Mouse (Mus musculus): ENCODE data around the gene Stac3. TPM values are rescaled to one million over a fixed set of nuclear protein-coding genes. Genes with fewer than 3 reads are reported as not detected.

Stac3 gene
- polyA plus RNA-seq, 1 experiment, result 3.0 TPM

DNA sequence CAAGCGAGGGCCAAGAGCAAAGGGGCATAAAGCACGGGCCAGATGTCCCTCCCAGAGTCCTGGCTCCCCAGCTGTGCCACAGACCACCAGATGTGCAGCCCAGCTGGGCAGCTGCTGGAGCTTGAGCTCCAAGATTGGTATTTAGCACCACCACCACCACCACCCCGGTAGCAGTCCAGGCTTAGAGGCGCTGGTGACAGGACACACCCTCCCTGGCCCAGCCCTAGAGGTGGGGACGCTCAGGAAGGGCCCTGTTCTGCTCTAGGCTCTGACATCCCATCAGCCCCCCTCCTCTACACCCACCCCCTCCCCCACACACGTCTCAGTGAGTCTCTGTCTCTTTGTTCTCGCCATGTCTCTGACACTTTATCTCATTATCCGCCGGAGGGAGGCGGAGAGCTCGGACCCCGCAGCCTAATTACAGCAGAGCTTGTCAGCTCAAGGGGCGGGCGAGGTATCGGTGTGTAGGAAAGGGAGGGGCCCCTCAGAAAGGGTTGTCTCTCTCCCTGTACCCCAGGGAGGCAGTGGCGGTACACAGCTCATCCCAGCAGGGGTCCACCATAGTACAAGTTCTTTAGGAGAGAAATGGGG lies 12.1 kb downstream of the Stac3 start:
- WGBS, result 9% methylated on average over 16 of the region's 16 CpGs

DNA sequence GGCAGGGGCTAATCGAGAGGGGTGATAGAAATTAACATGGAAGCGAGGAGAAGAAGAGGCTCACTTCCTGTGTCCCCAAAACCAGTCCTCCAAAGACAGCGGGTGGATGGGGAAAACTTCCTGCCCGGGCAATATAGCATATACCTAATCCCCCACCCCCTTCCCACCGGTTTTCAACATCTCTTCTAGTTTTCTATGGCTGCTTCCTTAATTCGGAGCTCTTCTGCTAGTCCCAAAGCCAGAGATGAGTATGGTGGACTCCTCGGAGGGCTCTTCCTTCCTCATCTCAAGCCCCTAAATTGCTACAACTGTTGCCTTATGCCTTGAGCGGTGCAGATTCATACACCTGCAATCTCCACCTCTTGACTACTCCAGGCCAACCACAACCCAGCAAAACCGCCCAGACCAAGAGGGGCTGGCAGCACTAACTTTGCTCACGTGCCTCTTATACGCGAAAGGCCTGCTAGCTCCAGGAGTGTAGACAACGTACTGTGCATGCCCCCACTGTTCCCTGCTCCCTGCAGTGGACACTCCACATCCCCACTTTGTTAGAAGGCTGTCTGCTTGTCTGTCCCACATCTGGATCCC lies 12.7 kb downstream of the Stac3 start:
- 28% methylated on average over 13 of the region's 13 CpGs for WGBS
- Histone ChIP-seq H3K4me1 (ENCODE audit: control insufficient read depth, insufficient read depth, low read length) (peaks cover 12% of the 10 kb centered on the region; the same call in 1 of the 2 replicates), H3K27ac (ENCODE audit: insufficient read depth, low read depth, low read length) (no peak overlapping the region), H3K36me3 (ENCODE audit: control insufficient read depth, insufficient read depth, low read length) (0 out of 2 replicates have a peak, but pooled peaks cover 1% of the 10 kb centered on the region), H3K27me3 (replicated peaks; ENCODE audit: control insufficient read depth, insufficient read depth, low read length) (0 out of 2 replicates have a peak, but pooled peaks cover 1% of the 10 kb centered on the region), H3K4me3 (ENCODE audit: insufficient read depth, low read depth, low read length) (no peak overlapping the region)
- no peak for TF ChIP-seq CTCF (conservative IDR thresholded peaks at IDR 0.05; ENCODE audit: insufficient read depth, insufficient read length, low read depth, low read length)
- DNase-seq, result no peak

More for the DNA sequence above, 12.1 kb downstream of the Stac3 start:
- no peak for DNase-seq
- 0 out of 2 replicates have a peak, but pooled peaks cover under 1% of the 10 kb centered on the region for H3K36me3 ChIP-seq (ENCODE audit: control insufficient read depth, insufficient read depth, low read length)
- H3K27me3 ChIP-seq (replicated peaks; ENCODE audit: control insufficient read depth, insufficient read depth, low read length), result 0 out of 2 replicates have a peak, but pooled peaks cover 1% of the 10 kb centered on the region
- H3K4me3 ChIP-seq (ENCODE audit: insufficient read depth, low read depth, low read length), result no peak overlapping the region
- TF ChIP-seq CTCF (conservative IDR thresholded peaks at IDR 0.05; ENCODE audit: insufficient read depth, insufficient read length, low read depth, low read length) (no peak), POLR2A (IDR thresholded peaks at IDR 0.05; ENCODE audit: low read depth, low read length) (no peak)
- no peak overlapping the region for H3K27ac ChIP-seq (ENCODE audit: insufficient read depth, low read depth, low read length)
- H3K4me1 ChIP-seq (ENCODE audit: control insufficient read depth, insufficient read depth, low read length), result peaks cover 12% of the 10 kb centered on the region; the same call in 1 of the 2 replicates

DNA sequence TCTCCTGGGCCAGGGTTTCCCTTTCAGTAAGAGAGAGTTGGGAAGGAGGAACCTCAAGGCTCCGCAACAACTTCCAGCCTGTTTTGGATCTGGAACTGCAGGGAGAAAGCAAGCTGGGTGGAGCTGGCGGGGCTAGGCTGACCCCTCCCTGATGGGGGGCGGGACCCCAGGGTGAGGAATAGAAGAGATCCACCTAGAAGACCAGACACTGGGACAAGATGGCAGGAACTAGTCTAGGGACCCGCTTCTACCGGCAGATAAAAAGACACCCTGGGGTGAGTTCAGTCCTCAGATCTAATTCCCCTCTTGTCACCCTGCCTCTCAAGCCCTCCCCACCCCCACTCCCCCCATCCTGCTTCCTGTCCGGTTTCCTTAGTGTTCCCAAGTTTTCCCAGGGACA lies 13.3 kb downstream of the Stac3 start, which contains the start of gene Ndufa4l2:
Ndufa4l2 (plus strand) TSS at position 204 of the 400 bp plus-strand sequence.
- no peak for TF ChIP-seq CTCF (conservative IDR thresholded peaks at IDR 0.05; ENCODE audit: insufficient read depth, insufficient read length, low read depth, low read length)
- TF ChIP-seq POLR2A (IDR thresholded peaks at IDR 0.05; ENCODE audit: low read depth, low read length), result no peak
- H3K27ac ChIP-seq (ENCODE audit: insufficient read depth, low read depth, low read length), result peak within 1 kb of the TSS; percentile 70; the same call in 1 of the 2 replicates
- H3K4me3 ChIP-seq (ENCODE audit: insufficient read depth, low read depth, low read length), result peak within 1 kb of the TSS; percentile 42
- 22% methylated on average over 6 of the region's 6 CpGs for WGBS
- 0 out of 2 replicates have a peak, but pooled peaks cover 1% of the 10 kb centered on the region for H3K36me3 ChIP-seq (ENCODE audit: control insufficient read depth, insufficient read depth, low read length)
- peaks cover 12% of the 10 kb centered on the region; the same call in 1 of the 2 replicates for H3K4me1 ChIP-seq (ENCODE audit: control insufficient read depth, insufficient read depth, low read length)
- H3K27me3 ChIP-seq (replicated peaks; ENCODE audit: control insufficient read depth, insufficient read depth, low read length), result 0 out of 2 replicates have a peak, but pooled peaks cover 1% of the 10 kb centered on the region
- DNase-seq, result no peak

DNA sequence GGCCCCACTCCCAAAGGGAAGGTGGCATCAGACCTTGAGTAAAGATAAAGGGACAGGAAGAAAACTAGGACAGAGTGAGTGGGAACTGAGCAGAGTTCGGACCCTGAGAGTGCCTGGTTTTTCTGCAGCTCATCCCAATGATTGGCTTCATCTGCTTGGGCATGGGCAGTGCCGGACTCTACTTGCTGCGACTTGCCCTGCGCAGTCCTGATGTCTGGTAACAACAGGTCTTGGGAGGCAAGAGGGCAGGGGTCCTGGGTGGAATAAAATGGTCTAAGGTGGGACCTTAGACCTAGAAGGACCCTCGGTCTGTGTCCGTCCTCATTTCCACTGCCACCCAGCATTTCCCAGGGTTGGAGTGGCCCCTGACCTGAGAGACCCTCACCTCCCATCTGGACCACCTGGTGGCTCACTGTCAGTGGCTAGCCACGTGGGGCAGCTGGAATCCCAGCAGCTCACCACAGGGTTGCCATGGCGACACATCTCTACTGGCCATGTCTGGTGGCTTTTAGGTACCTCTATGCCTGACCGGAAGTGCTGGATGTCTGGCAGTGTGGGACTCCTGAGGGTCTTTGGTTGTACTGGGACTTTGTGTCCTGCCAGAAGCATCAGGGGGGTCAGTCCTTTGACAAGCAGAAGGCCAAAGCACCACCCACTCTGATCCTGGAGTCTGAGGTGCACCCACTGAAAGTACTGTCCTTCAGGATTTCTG lies 13.9 kb downstream of the Stac3 start:
- WGBS, result 49% methylated on average over 9 of the region's 9 CpGs
- peaks cover 12% of the 10 kb centered on the region; the same call in 1 of the 2 replicates for H3K4me1 ChIP-seq (ENCODE audit: control insufficient read depth, insufficient read depth, low read length)
- H3K27ac ChIP-seq (ENCODE audit: insufficient read depth, low read depth, low read length), result peak overlapping the region; percentile 70; the same call in 1 of the 2 replicates
- no peak for TF ChIP-seq POLR2A (IDR thresholded peaks at IDR 0.05; ENCODE audit: low read depth, low read length)
- no peak for TF ChIP-seq CTCF (conservative IDR thresholded peaks at IDR 0.05; ENCODE audit: insufficient read depth, insufficient read length, low read depth, low read length)
- 0 out of 2 replicates have a peak, but pooled peaks cover 1% of the 10 kb centered on the region for H3K36me3 ChIP-seq (ENCODE audit: control insufficient read depth, insufficient read depth, low read length)
- no peak for DNase-seq
- H3K4me3 ChIP-seq (ENCODE audit: insufficient read depth, low read depth, low read length), result peak overlapping the region; percentile 42
- H3K27me3 ChIP-seq (replicated peaks; ENCODE audit: control insufficient read depth, insufficient read depth, low read length), result 0 out of 2 replicates have a peak, but pooled peaks cover 1% of the 10 kb centered on the region

DNA sequence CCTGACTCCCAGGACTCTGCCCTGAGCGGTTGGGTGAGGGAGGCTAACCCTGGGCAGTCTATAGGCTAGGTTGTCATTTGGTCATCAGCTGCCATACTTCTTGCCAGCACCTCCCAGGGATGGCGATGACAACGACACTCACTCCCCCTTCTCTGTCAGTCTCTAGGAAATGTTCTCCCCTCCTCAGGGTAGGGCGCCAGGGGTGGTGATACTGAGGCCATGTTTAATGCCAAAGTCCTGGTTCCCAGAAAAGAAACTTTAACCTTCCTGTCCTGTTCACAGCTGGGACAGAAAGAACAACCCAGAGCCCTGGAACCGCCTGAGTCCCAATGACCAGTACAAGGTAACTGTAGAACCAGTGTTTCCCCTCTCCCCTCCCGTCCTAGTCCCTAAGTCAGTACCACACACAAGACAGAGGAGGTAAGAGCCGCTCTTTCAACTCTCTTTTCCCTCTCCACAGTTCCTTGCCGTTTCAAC lies 14.5 kb downstream of the Stac3 start:
- Histone ChIP-seq H3K27ac (ENCODE audit: insufficient read depth, low read depth, low read length) (peak overlapping the region; percentile 70), H3K4me3 (ENCODE audit: insufficient read depth, low read depth, low read length) (no peak overlapping the region), H3K27me3 (replicated peaks; ENCODE audit: control insufficient read depth, insufficient read depth, low read length) (0 out of 2 replicates have a peak, but pooled peaks cover 1% of the 10 kb centered on the region), H3K36me3 (ENCODE audit: control insufficient read depth, insufficient read depth, low read length) (0 out of 2 replicates have a peak, but pooled peaks cover 1% of the 10 kb centered on the region), H3K4me1 (ENCODE audit: control insufficient read depth, insufficient read depth, low read length) (peaks cover 12% of the 10 kb centered on the region; the same call in 1 of the 2 replicates)
- 39% methylated on average over 8 of the region's 8 CpGs for WGBS
- peak; percentile 56 for DNase-seq
- TF ChIP-seq CTCF (conservative IDR thresholded peaks at IDR 0.05; ENCODE audit: insufficient read depth, insufficient read length, low read depth, low read length) (no peak), POLR2A (IDR thresholded peaks at IDR 0.05; ENCODE audit: low read depth, low read length) (peak; percentile 25)

DNA sequence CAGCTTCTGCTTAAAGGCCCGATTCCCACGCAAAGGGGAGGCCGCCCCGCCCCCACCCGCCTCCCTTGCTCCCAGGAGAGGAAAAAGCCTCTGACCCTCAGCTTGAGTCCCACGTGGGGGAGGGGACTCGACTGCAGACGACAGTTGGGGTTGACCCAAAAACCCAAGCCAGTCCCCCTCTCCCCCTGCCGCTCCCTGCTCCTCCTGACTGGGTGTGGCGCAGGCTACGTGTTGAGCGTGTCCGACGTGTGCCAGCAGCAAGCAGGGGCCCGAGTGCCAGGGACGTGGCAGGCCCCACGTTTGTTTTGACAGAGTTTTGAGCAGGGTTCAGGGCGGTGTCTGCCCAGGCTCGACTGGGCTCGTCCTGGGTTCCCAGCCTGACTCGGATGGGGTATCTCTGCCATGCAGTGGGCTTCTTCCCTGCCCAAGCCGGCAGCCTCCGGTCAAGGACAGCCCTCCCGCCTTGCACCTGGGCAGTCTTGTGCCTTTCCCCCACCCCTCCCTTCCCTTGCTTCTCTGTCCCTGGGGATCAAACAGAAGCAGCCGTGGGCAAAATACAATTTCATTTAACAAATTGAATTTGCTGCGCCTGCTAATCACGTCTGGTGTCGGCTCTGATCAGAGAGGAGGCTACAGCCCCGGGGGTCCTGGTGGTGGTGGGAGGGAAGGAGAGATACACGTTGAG lies 15.2 kb downstream of the Stac3 start:
- Histone ChIP-seq H3K4me1 (ENCODE audit: control insufficient read depth, insufficient read depth, low read length) (peaks cover 15% of the 10 kb centered on the region; the same call in 1 of the 2 replicates), H3K27ac (ENCODE audit: insufficient read depth, low read depth, low read length) (no peak overlapping the region; the same call in 1 of the 2 replicates), H3K27me3 (replicated peaks; ENCODE audit: control insufficient read depth, insufficient read depth, low read length) (no peaks in the 10 kb centered on the region), H3K36me3 (ENCODE audit: control insufficient read depth, insufficient read depth, low read length) (0 out of 2 replicates have a peak, but pooled peaks cover 1% of the 10 kb centered on the region), H3K4me3 (ENCODE audit: insufficient read depth, low read depth, low read length) (no peak overlapping the region; the same call in 1 of the 2 replicates)
- 31% methylated on average over 30 of the region's 30 CpGs for WGBS
- DNase-seq, result peak; percentile 46
- TF ChIP-seq CTCF (conservative IDR thresholded peaks at IDR 0.05; ENCODE audit: insufficient read depth, insufficient read length, low read depth, low read length) (no peak), POLR2A (IDR thresholded peaks at IDR 0.05; ENCODE audit: low read depth, low read length) (no peak)
